Mouse (Mus musculus): ENCODE measurements around the gene Pum1.

Gene Pum1

GRCm38 (mm10) chr4:130792376-130793179 is 129.5 kb downstream of the Pum1 start, which contains the start of gene Sdc3:
Gene Sdc3 (plus strand): TSS chr4:130792537.
- peak; percentile 33 for DNase-seq (ENCODE audit: low spot score)

- no peak for DNase-seq (ENCODE audit: low spot score)
Observed at GRCm38 (mm10) chr4:130793180-130793501, 130.0 kb downstream of the Pum1 start.

- no peak for DNase-seq (ENCODE audit: low spot score)
Observed at GRCm38 (mm10) chr4:130794771-130795170, 131.7 kb downstream of the Pum1 start.

GRCm38 (mm10) chr4:130795970-130796369 is 132.8 kb downstream of the Pum1 start:
- DNase-seq (ENCODE audit: low spot score) = no peak

- DNase-seq (ENCODE audit: low spot score) = no peak
Observed at GRCm38 (mm10) chr4:130797201-130798051, 134.3 kb downstream of the Pum1 start.

GRCm38 (mm10) chr4:130798416-130798815 is 135.3 kb downstream of the Pum1 start:
- DNase-seq (ENCODE audit: low spot score) = no peak

GRCm38 (mm10) chr4:130799118-130799517 is 136.0 kb downstream of the Pum1 start:
- DNase-seq (ENCODE audit: low spot score) = no peak

GRCm38 (mm10) chr4:130799582-130799981 is 136.5 kb downstream of the Pum1 start:
- DNase-seq (ENCODE audit: low spot score) = no peak

GRCm38 (mm10) chr4:130800147-130800546 is 137.0 kb downstream of the Pum1 start:
- no peak for DNase-seq (ENCODE audit: low spot score)

GRCm38 (mm10) chr4:130801198-130801597 is 138.1 kb downstream of the Pum1 start:
- DNase-seq (ENCODE audit: low spot score) = no peak

- DNase-seq (ENCODE audit: low spot score) = no peak
Observed at GRCm38 (mm10) chr4:130801624-130802329, 138.7 kb downstream of the Pum1 start.

GRCm38 (mm10) chr4:130803591-130803990 is 140.5 kb downstream of the Pum1 start:
- DNase-seq (ENCODE audit: low spot score) = no peak

GRCm38 (mm10) chr4:130804292-130804691 is 141.2 kb downstream of the Pum1 start:
- no peak for DNase-seq (ENCODE audit: low spot score)

GRCm38 (mm10) chr4:130804771-130805361 is 141.7 kb downstream of the Pum1 start:
- no peak for DNase-seq (ENCODE audit: low spot score)

GRCm38 (mm10) chr4:130805746-130806145 is 142.6 kb downstream of the Pum1 start:
- no peak for DNase-seq (ENCODE audit: low spot score)

GRCm38 (mm10) chr4:130806746-130807145 is 143.6 kb downstream of the Pum1 start:
- no peak for DNase-seq (ENCODE audit: low spot score)

- DNase-seq (ENCODE audit: low spot score) = no peak
Observed at GRCm38 (mm10) chr4:130809784-130810183, 146.7 kb downstream of the Pum1 start.

- DNase-seq (ENCODE audit: low spot score) = no peak
Observed at GRCm38 (mm10) chr4:130810845-130811244, 147.7 kb downstream of the Pum1 start.

GRCm38 (mm10) chr4:130811385-130811784 is 148.3 kb downstream of the Pum1 start:
- DNase-seq (ENCODE audit: low spot score) = no peak

GRCm38 (mm10) chr4:130813958-130814357 is 150.8 kb downstream of the Pum1 start:
- DNase-seq (ENCODE audit: low spot score) = no peak

GRCm38 (mm10) chr4:130814742-130815330 is 151.7 kb downstream of the Pum1 start:
- DNase-seq (ENCODE audit: low spot score) = no peak

- DNase-seq (ENCODE audit: low spot score) = peak; percentile 36
Observed at GRCm38 (mm10) chr4:130815860-130816259, 152.7 kb downstream of the Pum1 start.
